ENCODE assay signal across 31 mouse cellular contexts in the genomic region with DNA sequence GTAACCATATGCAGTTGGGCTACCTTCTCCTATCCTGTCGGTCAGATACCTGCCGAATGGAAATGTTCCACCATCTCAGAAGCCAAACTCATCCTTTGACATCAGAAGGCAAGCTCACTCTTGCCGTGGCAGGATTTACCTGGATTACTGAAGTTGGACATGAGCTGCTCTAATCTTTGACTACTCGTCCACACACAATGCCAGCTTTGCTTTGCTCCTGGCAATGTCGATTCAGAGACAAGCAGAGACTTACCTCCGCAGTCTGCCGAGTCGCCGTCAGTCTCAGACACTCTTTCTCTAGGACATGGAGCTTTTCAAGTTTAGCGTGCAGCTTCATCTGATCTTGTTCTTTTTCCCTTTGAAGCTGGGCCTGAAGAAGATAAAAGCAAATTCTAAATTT. TPM values are rescaled to one million over a fixed set of nuclear protein-coding genes. Genes with fewer than 3 reads are reported as not detected.
"Had no signal": no experiment of that assay in that cellular context is flagged by ENCODE, and none has a peak within 500 bp of the region (broad histone marks: within the 10 kb centered on the region; RNA-seq: fewer than 3 reads in every experiment).

No protein-coding gene starts in this region.

- H3K4me3 ChIP-seq: limb, embryonic 10.5 days; limb, embryonic 12.5 days; limb, embryonic 13.5 days; limb, embryonic 15.5 days; liver, embryonic 12.5 days; liver, embryonic 13.5 days; liver, embryonic 15.5 days; lung, embryonic 15.5 days; megakaryocyte, embryonic 14.5 days; midbrain, embryonic 10.5 days; midbrain, embryonic 12.5 days; midbrain, embryonic 13.5 days; midbrain, embryonic 15.5 days; myocyte; neural tube, embryonic 12.5 days had no signal

- H3K4me1 ChIP-seq: limb, embryonic 10.5 days; limb, embryonic 12.5 days; limb, embryonic 13.5 days; limb, embryonic 15.5 days; liver, embryonic 12.5 days; liver, embryonic 13.5 days; liver, embryonic 15.5 days; lung, embryonic 15.5 days; neural tube, embryonic 12.5 days had no signal

- H3K27me3 ChIP-seq: limb, embryonic 12.5 days; limb, embryonic 13.5 days; limb, embryonic 15.5 days; liver, embryonic 12.5 days; liver, embryonic 13.5 days; liver, embryonic 15.5 days; lung, embryonic 15.5 days; megakaryocyte, embryonic 14.5 days; midbrain, embryonic 12.5 days; midbrain, embryonic 13.5 days; midbrain, embryonic 15.5 days; neural tube, embryonic 12.5 days had no signal

- DNase-seq: left cerebral cortex, postnatal 4 days; liver; liver, embryonic 13.5 days; liver, postnatal 0 days; lung, adult 18-20 months; lung, adult 2 months; lung, embryonic 14.5 days; lung, postnatal 10 days; lung, postnatal 14 days; lung, postnatal 36 days; lung, postnatal 4 days; midbrain, embryonic 14.5 days had no signal

- H3K4me2 ChIP-seq: limb, embryonic 12.5 days; limb, embryonic 13.5 days; limb, embryonic 15.5 days; liver, embryonic 11.5 days; liver, embryonic 12.5 days; liver, embryonic 13.5 days; liver, embryonic 15.5 days; lung, embryonic 14.5 days; lung, embryonic 15.5 days; midbrain, embryonic 11.5 days; midbrain, embryonic 12.5 days; midbrain, embryonic 13.5 days; midbrain, embryonic 15.5 days; neural tube, embryonic 12.5 days had no signal

- H3K27ac ChIP-seq: limb, embryonic 10.5 days; limb, embryonic 12.5 days; limb, embryonic 13.5 days; limb, embryonic 15.5 days; liver, embryonic 12.5 days; liver, embryonic 13.5 days; liver, embryonic 14.5 days; liver, embryonic 15.5 days; lung, embryonic 15.5 days; macrophage; midbrain, embryonic 10.5 days; midbrain, embryonic 12.5 days; midbrain, embryonic 13.5 days; midbrain, embryonic 15.5 days; neural tube, embryonic 12.5 days had no signal

- H3K9ac ChIP-seq: limb, embryonic 12.5 days; limb, embryonic 13.5 days; limb, embryonic 15.5 days; liver, embryonic 12.5 days; liver, embryonic 13.5 days; liver, embryonic 14.5 days; liver, embryonic 15.5 days; liver, postnatal 0 days; lung, embryonic 14.5 days; lung, embryonic 15.5 days; midbrain, embryonic 12.5 days; midbrain, embryonic 13.5 days; midbrain, embryonic 15.5 days; neural tube, embryonic 12.5 days had no signal

- ATAC-seq: liver, embryonic 12.5 days; liver, postnatal 0 days; midbrain, embryonic 13.5 days; midbrain, embryonic 15.5 days; midbrain, embryonic 16.5 days had no signal

- H3K9me3 ChIP-seq: limb, embryonic 10.5 days; limb, embryonic 13.5 days; limb, embryonic 15.5 days; liver, embryonic 15.5 days; lung, embryonic 15.5 days; midbrain, embryonic 12.5 days; midbrain, embryonic 13.5 days; midbrain, embryonic 15.5 days had no signal

RNA-seq across cellular contexts. Expression of a gene that starts 14.3 kb away (rescaled TPM):
- polyA plus RNA-seq: liver, embryonic 15.5 days; macrophage had no signal
